Mouse (Mus musculus) midbrain, embryonic 11.5 days (tissue): Measurements from ENCODE around the gene Ncam1. TPM values are rescaled to one million over a fixed set of nuclear protein-coding genes. Genes with fewer than 3 reads are reported as not detected.

Source experiments
- ATAC-seq: fragments of 200-750 bp; cut with Nextera tagmentation; 2 replicates; pipeline ENCODE4 v1.8.0; 2017; ENCODE audit warnings: moderate TSS enrichment, moderate library complexity; ENCODE audit not compliant: low FRiP score
- DNase-seq: peaks from one replicate; pipeline ENCODE4 v3.0.0; 2015; ENCODE audit warnings: low spot score; ENCODE audit errors: missing footprints
- H3K27ac ChIP-seq: fragments of 300-500 bp; sonication (generic); 2 replicates; pipeline ENCODE4 v1.5.1; 2014; ENCODE audit warnings: low read depth, low read length
- H3K27me3 ChIP-seq: fragments of 300-500 bp; sonication (generic); 2 replicates; pipeline ENCODE4 v1.6.1; 2014; ENCODE audit warnings: mild to moderate bottlenecking, low read length, moderate library complexity, mixed read lengths; ENCODE audit not compliant: control insufficient read depth, insufficient read depth
- H3K36me3 ChIP-seq: fragments of 300-500 bp; sonication (generic); 2 replicates; pipeline ENCODE4 v1.6.1; 2014; ENCODE audit warnings: mild to moderate bottlenecking, low read length, moderate library complexity, mixed read lengths; ENCODE audit not compliant: control insufficient read depth, insufficient read depth
- H3K4me1 ChIP-seq: fragments of 300-500 bp; sonication (generic); 2 replicates; pipeline ENCODE4 v1.6.1; 2014; ENCODE audit warnings: low read length; ENCODE audit not compliant: control insufficient read depth, insufficient read depth
- H3K4me2 ChIP-seq: fragments of 300-500 bp; sonication (generic); 2 replicates; pipeline ENCODE4 v1.6.1; 2014; ENCODE audit warnings: mild to moderate bottlenecking, moderate library complexity
- H3K4me3 ChIP-seq: fragments of 300-500 bp; sonication (generic); 2 replicates; pipeline ENCODE4 v1.5.1; 2014; ENCODE audit warnings: low read depth, low read length
- H3K9ac ChIP-seq: fragments of 300-500 bp; sonication (generic); 2 replicates; pipeline ENCODE4 v1.6.1; 2014; ENCODE audit warnings: low read length
- H3K9me3 ChIP-seq: fragments of 300-500 bp; sonication (generic); 2 replicates; pipeline ENCODE4 v1.6.1; 2016; ENCODE audit warnings: low read length; ENCODE audit not compliant: control insufficient read depth
- WGBS: fragments of 180-500 bp; shearing (Covaris S2); extraction: QIAGEN DNeasy Blood & Tissue Kit; methylation state at CpG from one replicate; pipeline ENCODE4 v1.1.7; 2014; 5-methylcytosine and 5-hydroxymethylcytosine counted together
- polyA plus RNA-seq: library from polyadenylated mRNA; unstranded; fragments of >200 nt; fragmentation: Nextera tagmentation; extraction: Ambion mirVana; gene quantifications from 2 replicates; pipeline ENCODE4 v1.2.1, GENCODE M21; 2014

Ncam1 gene
- polyA plus RNA-seq, 1 experiment from 2014 or later = 107 TPM

DNA sequence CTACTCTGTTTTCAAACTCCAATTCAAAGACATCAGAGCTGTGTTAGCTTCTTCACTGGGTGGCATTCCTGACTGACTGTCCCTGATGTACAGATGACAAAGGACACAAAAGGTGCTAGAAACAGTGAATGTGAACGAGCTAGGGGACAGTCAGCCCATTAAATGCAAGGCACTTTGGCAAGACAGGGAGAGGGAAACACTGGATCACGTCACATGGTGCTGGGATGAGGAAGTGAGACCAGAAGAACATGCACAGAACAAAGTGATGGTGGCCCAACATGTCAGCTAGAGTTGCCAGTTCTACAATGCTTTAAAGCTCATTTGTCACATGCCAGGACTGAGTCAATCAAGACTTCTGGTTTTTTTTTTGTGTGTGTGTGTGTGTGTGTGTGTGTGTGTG is 247.4 kb downstream of the Ncam1 start:
- H3K4me1 ChIP-seq = no peaks in the 10 kb centered on the region
- ATAC-seq (no peak), DNase-seq (no peak)
- H3K4me3 ChIP-seq = no peak overlapping the region
- no peaks in the 10 kb centered on the region for H3K27me3 ChIP-seq
- H3K36me3 ChIP-seq = no peaks in the 10 kb centered on the region
- H3K9me3 ChIP-seq = no peaks in the 10 kb centered on the region
- 69% methylated on average over 2 of the region's 2 CpGs for WGBS
- H3K4me2 ChIP-seq = no peak overlapping the region
- no peak overlapping the region for H3K27ac ChIP-seq
- no peak overlapping the region for H3K9ac ChIP-seq

DNA sequence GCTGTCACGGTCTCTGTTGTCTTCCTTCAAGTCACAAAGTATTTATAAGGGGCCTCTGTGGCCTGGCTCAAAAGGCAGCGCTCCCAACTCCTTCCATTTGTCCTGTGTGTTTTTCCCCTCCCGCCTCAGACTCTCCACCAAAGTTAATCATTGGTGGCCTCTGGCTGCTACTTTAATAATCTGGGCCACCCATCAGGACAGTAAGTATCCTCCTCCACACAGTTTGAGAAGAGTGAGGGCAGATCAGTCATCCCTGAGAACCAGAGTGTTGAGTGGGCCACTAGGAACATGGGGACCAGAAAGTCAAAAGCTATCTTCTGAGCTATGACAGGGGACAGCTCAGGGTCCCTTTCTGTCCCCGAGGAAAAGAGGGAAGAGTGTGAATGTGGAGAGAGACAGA is 256.1 kb downstream of the Ncam1 start:
- H3K4me3 ChIP-seq = no peak overlapping the region
- H3K27me3 ChIP-seq = no peaks in the 10 kb centered on the region
- H3K36me3 ChIP-seq = peaks cover 5% of the 10 kb centered on the region

DNA sequence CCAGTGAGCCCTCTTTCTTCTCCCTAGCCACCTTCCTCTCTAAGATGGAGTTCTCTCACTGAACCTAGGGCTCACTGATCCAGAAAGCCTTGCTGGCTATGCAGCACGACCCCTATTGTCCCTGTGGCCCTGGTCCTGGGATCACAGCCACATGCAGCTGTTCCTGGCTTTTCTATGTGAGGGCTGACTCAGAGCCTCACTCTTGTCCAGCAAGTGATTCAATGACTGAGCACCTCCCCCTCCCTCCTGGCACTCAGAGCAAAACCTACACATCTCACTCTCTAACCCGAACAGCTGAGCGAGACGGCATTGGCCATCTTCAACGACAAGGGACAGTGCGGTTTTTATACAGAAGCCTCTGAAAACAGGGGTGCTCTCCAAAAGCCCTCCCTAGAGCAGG is 260.9 kb downstream of the Ncam1 start:
- H3K9me3 ChIP-seq = no peaks in the 10 kb centered on the region
- H3K4me2 ChIP-seq = no peak overlapping the region
- H3K9ac ChIP-seq = no peak overlapping the region
- H3K36me3 ChIP-seq = no peaks in the 10 kb centered on the region
- peak; percentile 80 for DNase-seq
- no peak overlapping the region for H3K27ac ChIP-seq
- 57% methylated on average over 6 of the region's 6 CpGs for WGBS
- H3K4me3 ChIP-seq = no peak overlapping the region
- H3K27me3 ChIP-seq = no peaks in the 10 kb centered on the region
- no peak for ATAC-seq
- peaks cover 31% of the 10 kb centered on the region for H3K4me1 ChIP-seq

More for the DNA sequence above, 256.1 kb downstream of the Ncam1 start:
- H3K4me1 ChIP-seq = peaks cover 7% of the 10 kb centered on the region
- no peaks in the 10 kb centered on the region for H3K9me3 ChIP-seq
- 90% methylated on average over 4 of the region's 4 CpGs for WGBS
- ATAC-seq (no peak), DNase-seq (no peak)
- H3K27ac ChIP-seq = no peak overlapping the region
- H3K9ac ChIP-seq = no peak overlapping the region
- no peak overlapping the region for H3K4me2 ChIP-seq

DNA sequence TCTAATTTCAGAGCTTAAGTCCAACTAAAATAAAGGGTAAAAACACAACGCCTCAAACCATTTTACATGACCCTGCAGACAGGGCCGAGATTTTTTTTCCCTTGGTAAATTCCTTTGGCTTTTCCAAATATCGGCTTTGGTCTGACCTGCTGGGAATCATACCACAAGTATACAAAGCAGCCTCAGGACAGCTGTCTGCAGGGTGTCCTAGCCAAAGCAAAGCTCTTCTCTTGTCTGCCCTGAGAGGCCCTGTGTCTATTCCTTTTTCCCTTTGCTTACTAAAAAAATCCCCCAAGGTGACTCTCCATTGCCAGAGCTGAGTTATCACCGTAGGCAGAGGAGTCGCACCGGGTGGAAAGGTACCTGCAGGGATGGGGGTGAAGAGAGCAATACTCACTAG is 262.1 kb downstream of the Ncam1 start:
- peak; percentile 87 for DNase-seq
- Histone ChIP-seq H3K27ac (no peak overlapping the region), H3K9me3 (no peaks in the 10 kb centered on the region), H3K4me3 (no peak overlapping the region), H3K4me2 (no peak overlapping the region), H3K27me3 (no peaks in the 10 kb centered on the region), H3K36me3 (no peaks in the 10 kb centered on the region), H3K9ac (no peak overlapping the region), H3K4me1 (peaks cover 31% of the 10 kb centered on the region)
- no peak for ATAC-seq
- WGBS = 59% methylated on average over 6 of the region's 6 CpGs

DNA sequence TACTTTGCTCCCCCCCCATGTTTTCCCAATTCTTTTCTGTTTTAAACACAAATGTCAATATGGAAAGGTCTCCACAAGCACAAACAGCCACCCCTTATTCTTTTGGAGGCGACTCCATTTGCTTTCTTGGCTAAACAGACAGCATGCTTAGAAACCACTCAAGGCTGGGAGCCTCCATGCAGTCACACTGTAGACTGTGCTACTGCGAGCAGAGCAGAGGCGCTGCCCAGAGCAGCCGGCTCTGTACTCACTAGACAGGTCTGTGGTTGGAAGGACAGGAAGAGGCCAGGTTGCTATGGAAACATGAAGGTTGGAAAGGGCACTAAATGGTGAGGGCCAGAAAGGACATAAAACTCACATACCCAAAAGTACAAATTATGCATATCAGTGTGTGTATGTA is 263.8 kb downstream of the Ncam1 start:
- no peak overlapping the region for H3K4me3 ChIP-seq
- ATAC-seq (no peak; the same call in 1 of the 2 replicates), DNase-seq (peak; percentile 86)
- H3K4me2 ChIP-seq = no peak overlapping the region
- peaks cover 31% of the 10 kb centered on the region for H3K4me1 ChIP-seq
- no peak overlapping the region for H3K9ac ChIP-seq
- 59% methylated on average over 4 of the region's 4 CpGs for WGBS
- no peaks in the 10 kb centered on the region for H3K9me3 ChIP-seq
- H3K27me3 ChIP-seq = no peaks in the 10 kb centered on the region
- no peaks in the 10 kb centered on the region for H3K36me3 ChIP-seq
- no peak overlapping the region for H3K27ac ChIP-seq

DNA sequence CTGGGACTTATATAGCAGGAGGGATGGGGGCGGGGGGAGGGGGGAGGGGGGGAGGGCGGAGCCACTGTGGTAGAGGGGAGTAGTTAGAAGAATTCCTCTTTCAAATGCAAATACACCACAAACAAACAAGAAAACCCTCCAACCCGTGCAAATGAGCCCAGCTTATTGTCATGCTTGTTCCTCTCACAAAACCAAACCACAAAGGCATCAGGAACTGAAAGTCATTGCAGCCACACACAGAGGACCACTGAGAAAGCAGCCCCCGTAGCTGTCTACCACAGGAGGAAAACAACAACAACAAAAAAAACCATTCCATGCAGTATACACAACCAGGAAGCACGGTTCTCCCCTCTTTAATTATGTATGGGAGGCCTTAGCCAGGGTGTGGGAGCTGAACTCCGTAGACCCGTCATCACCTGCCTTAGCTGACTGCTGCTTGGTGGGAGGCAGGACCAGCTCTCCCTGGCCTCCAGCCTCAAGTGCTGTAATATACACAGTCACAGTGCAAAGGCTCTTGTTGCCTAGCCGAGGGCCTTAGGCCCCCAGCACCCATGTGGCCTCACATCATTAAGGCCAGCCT is 264.7 kb downstream of the Ncam1 start:
- H3K36me3 ChIP-seq = no peaks in the 10 kb centered on the region
- peaks cover 31% of the 10 kb centered on the region for H3K4me1 ChIP-seq
- H3K4me2 ChIP-seq = no peak overlapping the region
- peak; percentile 90 for DNase-seq
- H3K27me3 ChIP-seq = no peaks in the 10 kb centered on the region
- peak overlapping the region; percentile 61 for H3K27ac ChIP-seq
- 22% methylated on average over 7 of the region's 8 CpGs for WGBS
- no peak overlapping the region for H3K9ac ChIP-seq
- no peaks in the 10 kb centered on the region for H3K9me3 ChIP-seq
- peak; percentile 71 for ATAC-seq
- no peak overlapping the region for H3K4me3 ChIP-seq

DNA sequence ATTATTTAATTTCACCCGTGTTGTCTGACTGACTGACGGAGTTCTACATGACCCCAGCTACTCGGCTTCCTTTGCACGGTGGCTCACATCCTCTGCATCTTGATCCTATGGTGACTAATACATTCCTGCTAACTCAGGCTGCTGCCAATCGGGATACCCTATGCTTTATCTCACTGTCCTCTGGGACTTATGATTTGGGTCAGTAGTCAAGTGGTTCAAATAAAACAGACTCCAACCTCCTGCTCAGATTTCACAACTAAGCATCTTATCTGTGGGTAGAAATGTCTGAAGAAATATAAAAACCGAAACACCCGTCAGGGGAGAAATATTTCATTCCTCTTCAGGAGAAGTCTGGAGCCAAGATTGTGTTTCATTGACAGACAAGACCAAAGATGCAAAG is 265.3 kb downstream of the Ncam1 start:
- no peak overlapping the region for H3K4me2 ChIP-seq
- H3K4me1 ChIP-seq = peaks cover 31% of the 10 kb centered on the region
- WGBS = 78% methylated on average over 7 of the region's 7 CpGs
- H3K9ac ChIP-seq = no peak overlapping the region
- ATAC-seq = no peak
- no peak overlapping the region for H3K27ac ChIP-seq
- no peaks in the 10 kb centered on the region for H3K27me3 ChIP-seq
- no peak overlapping the region for H3K4me3 ChIP-seq
- no peak for DNase-seq
- H3K36me3 ChIP-seq = no peaks in the 10 kb centered on the region
- H3K9me3 ChIP-seq = no peaks in the 10 kb centered on the region

DNA sequence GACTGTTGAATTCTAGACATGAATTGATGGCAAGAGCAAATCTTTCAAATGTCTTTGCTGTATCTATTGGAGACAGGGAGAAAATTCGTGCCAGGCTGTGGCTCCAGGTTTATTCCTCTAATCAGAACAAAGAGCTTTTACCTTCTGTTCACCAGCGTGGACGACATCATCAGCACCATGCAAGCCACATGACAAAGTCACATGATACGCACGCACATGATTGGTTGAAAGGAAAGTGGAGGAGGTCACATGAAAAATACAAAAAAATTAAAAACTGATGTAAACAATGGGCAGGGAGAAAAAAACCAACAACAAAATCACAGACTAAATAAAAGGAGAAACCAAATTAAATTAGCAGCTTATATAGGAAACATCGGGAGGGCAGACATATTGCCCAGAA is 266.9 kb downstream of the Ncam1 start:
- DNase-seq (no peak), ATAC-seq (no peak)
- no peaks in the 10 kb centered on the region for H3K9me3 ChIP-seq
- H3K4me3 ChIP-seq = no peak overlapping the region
- H3K4me1 ChIP-seq = peaks cover 25% of the 10 kb centered on the region
- H3K36me3 ChIP-seq = no peaks in the 10 kb centered on the region
- no peak overlapping the region for H3K4me2 ChIP-seq
- 90% methylated on average over 6 of the region's 6 CpGs for WGBS
- no peak overlapping the region for H3K9ac ChIP-seq
- H3K27me3 ChIP-seq = no peaks in the 10 kb centered on the region
- H3K27ac ChIP-seq = no peak overlapping the region

DNA sequence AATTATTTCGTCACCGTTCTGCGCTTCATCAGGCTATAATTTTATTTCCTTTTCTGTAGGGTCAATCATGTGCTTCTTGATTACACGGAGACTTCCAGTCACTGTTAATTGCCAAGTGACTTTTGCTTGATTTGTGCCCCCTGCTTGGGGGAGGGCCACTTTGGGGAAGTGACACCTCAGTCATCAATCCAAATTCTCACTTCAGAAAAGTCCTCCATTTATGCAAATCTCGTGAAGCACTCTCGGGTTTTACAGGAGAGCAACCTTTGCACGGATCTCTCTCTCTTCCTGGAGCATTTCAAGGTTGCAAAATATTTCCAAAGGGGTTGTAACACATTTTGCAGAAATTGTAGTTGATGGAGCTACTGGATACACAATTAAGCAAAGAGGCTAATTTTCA is 267.5 kb downstream of the Ncam1 start:
- ATAC-seq = no peak
- peaks cover 19% of the 10 kb centered on the region for H3K4me1 ChIP-seq

More for the DNA sequence above, 267.5 kb downstream of the Ncam1 start:
- Histone ChIP-seq H3K9me3 (no peaks in the 10 kb centered on the region), H3K4me3 (no peak overlapping the region), H3K4me2 (no peak overlapping the region), H3K27ac (no peak overlapping the region), H3K9ac (no peak overlapping the region), H3K36me3 (no peaks in the 10 kb centered on the region), H3K27me3 (no peaks in the 10 kb centered on the region)
- no peak for DNase-seq
- WGBS = 79% methylated on average over 7 of the region's 7 CpGs
